Mouse (Mus musculus) embryonic facial prominence, embryonic 14.5 days (tissue): ENCODE measurements around the gene Gm20662. TPM values are rescaled to one million over a fixed set of nuclear protein-coding genes. Genes with fewer than 3 reads are reported as not detected.

Source experiments
- ATAC-seq: fragments of 200-750 bp; cut with Nextera tagmentation; 2 replicates; pipeline ENCODE4 v1.8.0; 2017; ENCODE audit warnings: low read depth, moderate number of reproducible peaks, moderate TSS enrichment
- DNase-seq: peaks from one replicate; pipeline ENCODE4 v3.0.0-alpha.2; 2015; ENCODE audit warnings: low spot score
- H3K27ac ChIP-seq: fragments of 300-500 bp; sonication (generic); replicated peaks from 2 replicates; pipeline ENCODE4 v1.5.1; 2014; ENCODE audit warnings: low read depth, mild to moderate bottlenecking, low read length, moderate library complexity
- H3K27me3 ChIP-seq: fragments of 300-500 bp; sonication (generic); replicated peaks from 2 replicates; pipeline ENCODE4 v1.6.1; 2014; ENCODE audit warnings: low read length; ENCODE audit not compliant: control insufficient read depth, insufficient read depth
- H3K36me3 ChIP-seq: fragments of 300-500 bp; sonication (generic); 2 replicates; pipeline ENCODE4 v1.6.1; 2014; ENCODE audit warnings: low read length, mixed read lengths; ENCODE audit not compliant: control insufficient read depth, insufficient read depth
- H3K4me1 ChIP-seq: fragments of 300-500 bp; sonication (generic); 2 replicates; pipeline ENCODE4 v1.6.1; 2014; ENCODE audit warnings: antibody characterized with exemption, low read length; ENCODE audit not compliant: control insufficient read depth, insufficient read depth
- H3K4me2 ChIP-seq: fragments of 300-500 bp; sonication (generic); 2 replicates; pipeline ENCODE4 v1.6.1; 2014; ENCODE audit warnings: low read depth, mild to moderate bottlenecking, low read length, moderate library complexity, mixed read lengths
- H3K4me3 ChIP-seq: fragments of 300-500 bp; sonication (generic); 2 replicates; pipeline ENCODE4 v1.5.1; 2014; ENCODE audit warnings: low read depth, mild to moderate bottlenecking, low read length
- H3K9ac ChIP-seq: fragments of 300-500 bp; sonication (generic); 2 replicates; pipeline ENCODE4 v1.6.1; 2014; ENCODE audit warnings: low read depth, mild to moderate bottlenecking, low read length, moderate library complexity, mixed read lengths
- H3K9me3 ChIP-seq: fragments of 300-500 bp; sonication (generic); 2 replicates; pipeline ENCODE4 v1.6.1; 2016; ENCODE audit warnings: low read length; ENCODE audit not compliant: control insufficient read depth
- WGBS: fragments of 180-500 bp; shearing (Covaris S2); extraction: QIAGEN DNeasy Blood & Tissue Kit; methylation state at CpG from one replicate; pipeline ENCODE4 v1.1.7; 2014; 5-methylcytosine and 5-hydroxymethylcytosine counted together
- polyA plus RNA-seq: library from polyadenylated mRNA; unstranded; fragments of >200 nt; fragmentation: Nextera tagmentation; extraction: Ambion mirVana; gene quantifications from 2 replicates; pipeline ENCODE4 v1.2.1, GENCODE M21; 2014

Gm20662 gene
- polyA plus RNA-seq, 1 experiment from 2014 or later = not detected

DNA sequence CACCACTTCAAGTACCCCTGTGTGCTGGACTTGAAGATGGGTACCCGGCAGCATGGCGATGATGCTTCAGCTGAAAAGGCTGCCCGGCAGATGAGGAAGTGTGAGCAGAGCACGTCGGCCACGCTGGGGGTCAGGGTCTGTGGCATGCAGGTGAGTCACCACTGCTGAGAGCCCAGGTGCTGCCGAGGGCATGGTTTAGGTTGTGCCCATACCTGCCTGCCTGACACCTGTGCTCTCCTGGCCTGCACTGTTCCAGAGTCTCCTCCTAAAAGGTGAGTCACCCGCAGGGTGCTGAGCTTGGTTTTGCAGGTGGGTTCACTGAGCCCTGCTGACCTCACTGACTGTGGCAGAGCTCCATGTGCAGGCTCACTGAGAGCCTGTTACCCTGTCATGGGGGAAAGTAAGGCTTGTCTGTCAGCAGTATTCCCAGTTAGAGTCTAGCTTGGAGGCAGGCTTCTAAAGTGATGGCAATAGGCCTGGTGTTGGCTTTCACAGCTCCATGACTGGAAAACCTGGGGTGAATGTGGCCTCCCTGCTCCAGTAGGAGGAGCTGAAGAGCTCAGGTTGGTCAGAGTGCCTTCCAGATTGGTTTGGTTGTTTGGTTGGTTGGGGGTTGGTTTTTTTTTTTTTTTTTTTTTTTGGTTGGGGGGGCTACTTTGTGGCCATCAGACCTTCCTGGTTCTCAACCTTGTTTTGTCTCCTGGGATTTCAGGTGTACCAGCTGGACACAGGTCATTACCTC lies 48.8 kb downstream of the Gm20662 start:
- Histone ChIP-seq H3K27ac (no peak overlapping the region), H3K9me3 (no peaks in the 10 kb centered on the region), H3K27me3 (no peaks in the 10 kb centered on the region), H3K4me1 (0 out of 2 replicates have a peak, but pooled peaks cover 9% of the 10 kb centered on the region), H3K9ac (no peak overlapping the region), H3K4me3 (no peak overlapping the region), H3K36me3 (peaks cover 64% of the 10 kb centered on the region), H3K4me2 (no peak overlapping the region)
- ATAC-seq (no peak), DNase-seq (no peak)
- 92% methylated on average over 8 of the region's 8 CpGs for WGBS

DNA sequence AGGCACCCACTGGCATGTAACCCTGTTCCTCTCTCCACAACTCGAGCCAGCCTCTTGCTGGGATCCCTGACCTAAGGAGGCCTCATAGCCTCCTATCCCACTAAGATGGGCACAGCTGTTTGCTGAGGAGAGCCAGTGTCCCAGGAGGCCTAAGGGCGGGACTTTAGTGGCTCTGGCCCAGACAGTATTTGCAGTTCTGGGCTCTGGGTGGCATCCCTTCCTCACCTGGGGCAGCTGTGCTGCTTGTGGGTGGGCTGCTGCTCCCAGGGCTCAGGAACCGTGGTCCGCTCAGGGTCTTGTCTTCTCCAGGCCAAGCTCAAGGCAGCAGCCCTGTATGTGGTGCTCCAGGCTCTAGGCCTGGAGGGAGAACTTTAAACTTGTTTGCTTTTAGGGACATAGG lies 50.4 kb downstream of the Gm20662 start:
- ATAC-seq (no peak), DNase-seq (no peak)
- Histone ChIP-seq H3K4me1 (0 out of 2 replicates have a peak, but pooled peaks cover 11% of the 10 kb centered on the region), H3K36me3 (peaks cover 66% of the 10 kb centered on the region), H3K27me3 (no peaks in the 10 kb centered on the region), H3K4me3 (no peak overlapping the region), H3K9me3 (no peaks in the 10 kb centered on the region), H3K27ac (no peak overlapping the region), H3K9ac (no peak overlapping the region), H3K4me2 (no peak overlapping the region)
- WGBS = 88% methylated on average over 4 of the region's 4 CpGs

DNA sequence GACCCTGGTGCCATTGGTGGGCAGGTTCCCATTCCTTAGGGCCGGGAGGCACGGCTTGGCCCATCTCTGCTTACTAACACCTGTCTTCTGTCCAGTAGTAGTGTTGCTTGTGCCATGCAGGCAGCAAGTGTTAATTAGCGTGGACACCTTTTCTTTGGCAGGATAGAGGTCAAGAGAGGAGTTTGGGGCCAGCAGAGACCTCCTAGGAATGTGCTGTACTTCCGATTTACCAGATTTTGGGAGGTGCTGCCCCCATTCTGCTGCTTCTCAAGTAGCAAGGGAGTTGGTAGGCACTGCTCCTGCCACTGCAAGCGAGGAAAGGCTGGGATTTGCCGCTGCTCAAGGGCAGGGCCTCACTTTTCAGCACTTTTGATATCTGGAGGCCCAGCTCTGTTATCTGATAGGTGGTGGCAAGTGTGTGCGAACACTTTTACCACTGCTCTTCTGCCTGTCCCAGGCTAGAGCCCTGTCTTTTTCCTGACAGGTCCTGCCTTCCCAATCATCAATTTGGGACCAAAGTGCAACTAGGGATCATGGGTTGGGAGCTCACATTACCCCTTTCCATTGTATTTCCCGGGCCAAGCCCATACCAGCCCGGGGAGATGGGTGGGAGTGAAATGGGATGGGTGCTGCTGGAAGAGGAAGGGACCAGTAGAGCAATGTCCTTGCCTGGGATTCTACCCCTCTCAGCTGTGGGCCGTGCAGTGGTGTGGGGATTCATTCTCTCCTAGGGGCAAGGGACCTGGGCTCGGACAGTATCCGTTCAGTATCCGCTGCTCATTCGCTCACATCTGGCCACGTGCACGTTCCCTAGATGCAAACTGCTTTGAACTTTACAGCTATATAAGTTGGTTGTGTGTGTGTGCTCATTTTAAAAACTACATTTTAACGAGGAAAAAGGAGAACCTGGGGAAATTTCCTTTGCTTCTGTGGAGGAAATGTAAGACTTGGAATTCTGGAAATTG lies 51.7 kb downstream of the Gm20662 start:
- Histone ChIP-seq H3K4me2 (peak overlapping the region; percentile 66), H3K9me3 (no peaks in the 10 kb centered on the region), H3K9ac (peak overlapping the region; percentile 62), H3K4me1 (0 out of 2 replicates have a peak, but pooled peaks cover 11% of the 10 kb centered on the region), H3K4me3 (peak overlapping the region; percentile 80), H3K27me3 (no peaks in the 10 kb centered on the region), H3K36me3 (peaks cover 61% of the 10 kb centered on the region), H3K27ac (peak overlapping the region; percentile 85)
- WGBS = 41% methylated on average over 17 of the region's 17 CpGs
- DNase-seq = no peak
- no peak for ATAC-seq

DNA sequence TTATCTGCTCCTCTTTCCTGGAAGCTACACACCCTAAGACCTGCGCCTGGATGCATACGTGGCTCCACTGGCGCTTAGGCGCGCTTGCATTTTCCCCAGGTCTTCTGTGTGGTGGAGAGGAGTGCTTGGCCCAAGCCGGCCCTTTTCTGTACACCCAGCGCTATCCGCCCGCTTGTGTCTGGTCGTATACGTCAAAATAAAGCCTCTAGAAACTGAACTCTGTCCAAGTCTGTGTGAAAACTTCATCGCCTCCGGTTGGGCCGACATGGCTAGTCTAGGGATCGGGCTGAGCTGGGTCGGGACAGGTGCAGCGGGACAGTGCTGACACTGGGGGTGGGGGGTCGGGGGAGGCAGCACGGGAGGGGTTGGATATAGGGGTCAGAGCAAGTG lies 52.4 kb downstream of the Gm20662 start:
- DNase-seq (peak; percentile 36), ATAC-seq (peak; percentile 34)
- H3K27ac ChIP-seq = peak overlapping the region; percentile 85

DNA sequence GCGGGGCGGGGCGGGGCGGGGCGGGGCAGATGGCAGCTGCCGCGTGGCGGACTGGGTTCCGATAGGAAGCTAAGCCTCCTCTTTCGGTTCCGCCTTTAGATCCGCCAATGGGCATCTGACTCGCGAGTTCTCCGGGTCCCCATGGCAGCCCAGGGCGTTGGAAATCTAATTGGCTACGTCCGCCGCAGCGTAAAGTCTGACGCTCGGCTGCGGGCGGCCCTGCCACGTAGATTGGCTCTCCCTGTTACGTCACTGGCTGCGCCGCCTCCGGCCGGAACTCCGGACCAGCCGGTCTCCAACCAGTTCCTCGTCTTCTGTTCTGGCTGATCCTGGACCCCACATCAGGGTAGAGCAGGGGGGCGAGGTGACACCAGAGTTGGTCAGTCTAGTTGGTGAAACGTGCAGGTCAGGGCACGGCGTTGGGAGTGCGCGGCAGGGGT lies 52.9 kb downstream of the Gm20662 start, which contains the start of gene Gmppb:
Gmppb (plus strand) TSS at position 227 of the 440 bp plus-strand sequence.
- Histone ChIP-seq H3K4me1 (0 out of 2 replicates have a peak, but pooled peaks cover 11% of the 10 kb centered on the region), H3K36me3 (peaks cover 61% of the 10 kb centered on the region), H3K27me3 (no peaks in the 10 kb centered on the region), H3K4me2 (peak within 1 kb of the TSS; percentile 66), H3K27ac (peak within 1 kb of the TSS; percentile 86), H3K4me3 (peak within 1 kb of the TSS; percentile 80), H3K9me3 (no peaks in the 10 kb centered on the region), H3K9ac (peak within 1 kb of the TSS; percentile 89)
- 0% methylated on average over 17 of the region's 39 CpGs for WGBS
- ATAC-seq (peak; percentile 94), DNase-seq (peak; percentile 99)

More for the DNA sequence above, 52.4 kb downstream of the Gm20662 start:
- H3K4me2 ChIP-seq = peak overlapping the region; percentile 66
- 0 out of 2 replicates have a peak, but pooled peaks cover 11% of the 10 kb centered on the region for H3K4me1 ChIP-seq
- under 1% methylated on average over 19 of the region's 19 CpGs for WGBS
- no peaks in the 10 kb centered on the region for H3K27me3 ChIP-seq
- H3K9me3 ChIP-seq = no peaks in the 10 kb centered on the region
- H3K4me3 ChIP-seq = peak overlapping the region; percentile 80
- peak overlapping the region; percentile 62 for H3K9ac ChIP-seq
- H3K36me3 ChIP-seq = peaks cover 59% of the 10 kb centered on the region

DNA sequence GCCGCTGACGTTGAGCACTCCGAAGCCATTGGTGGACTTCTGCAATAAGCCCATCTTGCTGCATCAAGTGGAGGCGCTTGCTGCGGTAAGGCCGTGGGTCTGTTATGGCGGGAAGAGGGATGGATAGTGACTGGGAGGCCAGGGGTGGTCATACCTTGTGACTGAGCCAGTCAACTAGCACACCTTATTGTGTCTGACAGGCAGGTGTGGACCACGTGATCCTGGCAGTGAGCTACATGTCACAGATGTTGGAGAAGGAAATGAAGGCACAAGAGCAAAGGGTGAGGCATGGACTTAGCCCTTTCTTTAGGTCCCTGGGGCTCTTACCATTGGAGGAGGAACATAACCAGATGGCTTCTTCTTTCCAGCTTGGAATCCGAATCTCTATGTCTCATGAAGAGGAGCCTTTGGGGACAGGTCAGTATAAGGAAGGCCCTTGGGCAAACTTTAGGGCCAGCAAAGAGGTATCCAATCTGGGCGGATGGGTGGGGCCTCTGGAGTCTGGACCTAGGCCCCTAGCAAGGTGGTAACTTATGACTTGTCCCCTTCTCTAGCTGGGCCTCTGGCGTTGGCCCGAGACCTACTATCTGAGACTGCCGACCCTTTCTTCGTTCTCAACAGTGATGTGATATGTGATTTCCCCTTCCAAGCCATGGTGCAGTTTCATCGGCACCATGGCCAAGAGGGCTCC lies 53.6 kb downstream of the Gm20662 start:
- H3K4me3 ChIP-seq = peak overlapping the region; percentile 80
- H3K4me1 ChIP-seq = 0 out of 2 replicates have a peak, but pooled peaks cover 11% of the 10 kb centered on the region
- DNase-seq = no peak
- peak overlapping the region; percentile 86 for H3K27ac ChIP-seq
- no peaks in the 10 kb centered on the region for H3K27me3 ChIP-seq
- H3K9me3 ChIP-seq = no peaks in the 10 kb centered on the region
- peak overlapping the region; percentile 66 for H3K4me2 ChIP-seq
- H3K9ac ChIP-seq = peak overlapping the region; percentile 89
- ATAC-seq = no peak
- H3K36me3 ChIP-seq = peaks cover 66% of the 10 kb centered on the region
- WGBS = 44% methylated on average over 15 of the region's 15 CpGs

DNA sequence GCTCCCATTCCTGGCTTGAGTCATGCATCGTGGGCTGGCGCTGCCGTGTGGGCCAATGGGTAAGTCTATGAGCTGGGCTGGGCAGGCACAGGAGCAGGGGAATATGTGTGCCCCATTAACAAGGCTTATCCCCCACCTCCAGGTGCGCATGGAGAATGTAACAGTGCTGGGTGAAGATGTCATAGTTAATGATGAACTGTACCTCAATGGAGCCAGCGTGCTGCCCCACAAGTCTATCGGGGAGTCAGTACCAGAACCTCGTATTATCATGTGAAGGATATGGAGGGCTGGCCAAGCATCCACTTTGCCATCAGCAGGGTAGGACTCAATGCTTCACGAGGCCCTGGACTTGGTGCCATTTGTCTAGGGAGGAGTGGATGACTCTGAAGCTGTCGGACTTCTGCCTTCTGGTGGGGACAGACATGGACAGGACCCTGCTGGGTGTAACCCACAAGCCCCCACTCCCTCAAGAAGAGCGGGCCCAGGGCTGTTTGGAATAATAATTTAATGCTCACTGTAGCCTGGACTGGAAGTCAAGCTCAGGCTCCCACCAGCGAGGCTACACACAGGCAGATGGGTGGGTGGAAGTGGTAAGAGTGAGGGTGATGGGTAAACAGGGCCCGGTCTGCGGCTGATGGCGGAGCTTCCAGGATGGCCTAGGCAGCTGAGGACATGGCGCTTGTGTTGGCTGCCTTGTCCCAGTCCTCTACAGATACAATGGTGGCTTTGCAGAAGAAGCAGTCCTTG lies 55.2 kb downstream of the Gm20662 start:
- H3K36me3 ChIP-seq = peaks cover 65% of the 10 kb centered on the region
- no peak for ATAC-seq
- no peak overlapping the region for H3K27ac ChIP-seq
- H3K9ac ChIP-seq = no peak overlapping the region
- no peaks in the 10 kb centered on the region for H3K27me3 ChIP-seq
- DNase-seq = no peak
- 96% methylated on average over 15 of the region's 15 CpGs for WGBS
- H3K9me3 ChIP-seq = no peaks in the 10 kb centered on the region
- H3K4me3 ChIP-seq = no peak overlapping the region
- H3K4me1 ChIP-seq = 0 out of 2 replicates have a peak, but pooled peaks cover 11% of the 10 kb centered on the region
- H3K4me2 ChIP-seq = no peak overlapping the region
